Mouse (Mus musculus): ENCODE measurements around the gene Tpte.

DNA sequence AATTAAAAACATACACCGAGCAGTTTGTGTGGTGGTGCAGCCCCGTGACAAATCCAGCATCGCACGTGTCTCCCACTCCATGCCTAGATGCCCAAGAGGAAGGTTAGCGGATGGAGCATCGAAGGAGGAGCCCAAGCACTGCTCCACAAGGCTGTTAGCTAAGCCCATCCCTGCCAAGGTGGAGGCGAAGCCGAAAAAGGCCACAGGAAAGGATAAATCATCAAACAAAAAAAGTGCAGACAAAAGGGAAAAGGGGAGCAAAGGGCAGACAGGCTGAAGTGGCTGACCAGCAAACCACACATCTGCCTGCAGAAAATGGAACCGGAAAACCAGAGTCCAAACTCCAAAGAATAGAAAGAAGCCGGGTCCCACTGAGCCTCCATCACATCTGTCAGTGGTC is 23.8 kb downstream of the Tpte start:
- TF ChIP-seq POLR2A (IDR thresholded peaks at IDR 0.05; ENCODE audit: borderline replicate concordance, extremely low read depth, insufficient read depth, insufficient read length, poor library complexity, severe bottlenecking): no peak
- no peak for TF ChIP-seq CTCF (IDR thresholded peaks at IDR 0.05; ENCODE audit: borderline replicate concordance, extremely low read depth, insufficient read depth, insufficient read length)

Data from brain, embryonic 14.5 days (tissue).